Mouse (Mus musculus): ENCODE measurements around the gene Ap5z1.

The Ap5z1 gene

DNA sequence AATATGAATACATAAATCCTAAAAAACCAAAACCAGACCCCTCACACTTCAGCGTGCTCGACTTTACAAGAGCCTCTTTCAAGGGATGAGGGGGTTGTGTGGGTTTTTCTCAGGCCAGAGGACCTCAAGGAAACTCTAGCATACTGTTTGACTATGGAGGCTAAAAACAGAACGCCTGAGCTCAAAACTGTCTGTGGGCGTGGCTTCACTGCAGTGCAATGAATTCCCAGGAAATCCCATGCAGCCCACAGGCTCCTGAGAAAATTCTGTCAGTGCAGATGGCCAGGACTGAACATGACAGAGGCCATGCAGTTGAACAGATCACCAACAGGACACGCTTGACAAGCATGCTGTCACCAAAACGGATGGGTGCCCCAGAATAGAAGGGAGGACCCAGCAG, 55.2 kb downstream of the Ap5z1 start:
- DNase-seq (ENCODE audit: low spot score in 2 of 2): peak; percentile 36 to 50

GRCm38 (mm10) chr5:142520360-142520759, 56.6 kb downstream of the Ap5z1 start:
- no peak for DNase-seq (ENCODE audit: low spot score in 2 of 2)

- no peak for DNase-seq (ENCODE audit: low spot score in 2 of 2)
Observed at GRCm38 (mm10) chr5:142521195-142521866, 57.6 kb downstream of the Ap5z1 start.

DNA sequence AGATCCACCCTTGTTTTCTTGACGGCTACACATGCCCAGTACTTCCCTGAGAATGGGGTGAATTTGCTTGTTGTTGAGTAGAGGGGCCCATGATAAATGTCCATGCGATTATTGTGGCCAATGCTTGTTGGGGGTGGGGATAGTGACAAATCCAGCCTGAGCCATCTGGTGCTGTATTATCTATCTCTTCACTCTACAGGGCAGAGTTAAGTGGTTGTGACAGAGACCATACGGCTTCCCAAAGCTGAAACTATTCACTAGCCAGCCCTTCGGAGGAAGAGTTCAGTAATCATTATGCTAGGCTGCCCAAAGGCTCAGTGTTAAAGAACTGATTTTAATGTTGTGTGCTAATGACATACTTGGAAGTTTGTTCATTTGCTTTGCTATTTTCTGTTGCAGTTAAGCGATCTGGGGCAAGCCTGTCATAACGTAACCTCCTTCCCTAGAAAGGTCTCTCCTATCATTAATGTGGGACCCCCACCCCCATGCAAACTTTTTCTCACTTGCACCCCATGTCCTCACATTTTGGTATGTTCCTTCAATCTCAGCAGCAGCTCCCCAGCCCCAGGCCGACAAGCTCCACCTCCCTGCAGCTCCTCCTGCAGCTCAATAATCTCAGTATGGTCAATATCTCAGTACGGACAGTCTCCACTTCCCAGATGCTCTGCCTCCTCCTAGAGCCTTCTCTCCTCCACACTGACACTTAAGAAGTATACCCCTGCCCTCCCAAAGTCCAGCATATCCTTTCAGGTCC, 61.1 kb downstream of the Ap5z1 start:
- no peak for DNase-seq (ENCODE audit: low spot score in 2 of 2)

Measured in frontal cortex, postnatal 36 days (tissue).